Mouse (Mus musculus) small intestine, adult 2 months (tissue): Measurements from ENCODE around the gene Ttc39a. TPM values are rescaled to one million over a fixed set of nuclear protein-coding genes. Genes with fewer than 3 reads are reported as not detected.

Source experiments
- H3K27ac ChIP-seq: fragments of 200-500 bp; 2 replicates; pipeline ENCODE4 v1.5.1; 2012; ENCODE audit warnings: low read depth, low read length, control low read depth, inconsistent platforms; ENCODE audit not compliant: insufficient read depth
- H3K27me3 ChIP-seq: fragments of 200-500 bp; 2 replicates; pipeline ENCODE4 v1.6.1; 2012; ENCODE audit warnings: mild to moderate bottlenecking, moderate library complexity, low read length, inconsistent platforms; ENCODE audit not compliant: control insufficient read depth, insufficient read depth
- H3K36me3 ChIP-seq: fragments of 200-500 bp; 2 replicates; pipeline ENCODE4 v1.6.1; 2012; ENCODE audit warnings: mild to moderate bottlenecking, low read length, control low read depth, inconsistent platforms; ENCODE audit not compliant: control insufficient read depth, insufficient read depth
- H3K4me1 ChIP-seq: fragments of 200-500 bp; 2 replicates; pipeline ENCODE4 v1.6.1; 2012; ENCODE audit warnings: low read length, inconsistent platforms, mixed read lengths; ENCODE audit not compliant: control insufficient read depth, insufficient read depth, insufficient read length
- H3K4me3 ChIP-seq: fragments of 200-500 bp; 2 replicates; pipeline ENCODE4 v1.5.1; 2012; ENCODE audit warnings: low read depth, mild to moderate bottlenecking, control low read depth, inconsistent platforms, low read length, moderate library complexity
- CTCF ChIP-seq: fragments of 200-500 bp; IDR thresholded peaks from 2 replicates; pipeline ENCODE4 v1.5.1; 2012; ENCODE audit warnings: low read depth, mild to moderate bottlenecking, control low read depth, inconsistent platforms, low read length, moderate library complexity, mixed read lengths; ENCODE audit not compliant: insufficient replicate concordance, insufficient read length; ENCODE audit errors: extremely low read depth
- POLR2A ChIP-seq: fragments of 200-500 bp; IDR thresholded peaks from 2 replicates; pipeline ENCODE4 v1.6.1; 2012; ENCODE audit warnings: low read depth, mild to moderate bottlenecking, control low read depth, inconsistent platforms, low read length, moderate library complexity
- WGBS: fragments of 180-500 bp; shearing (Covaris S2); methylation state at CpG from one replicate; pipeline ENCODE4 v1.1.7; 2018; 5-methylcytosine and 5-hydroxymethylcytosine counted together
- polyA plus RNA-seq: library from polyadenylated mRNA; depleted of rRNA; stranded (reverse); fragments of >200 nt; gene quantifications from 2 replicates; pipeline ENCODE4 v1.2.3, GENCODE M21; 2012

Ttc39a gene
- polyA plus RNA-seq, 1 experiment = 17.5 TPM

DNA sequence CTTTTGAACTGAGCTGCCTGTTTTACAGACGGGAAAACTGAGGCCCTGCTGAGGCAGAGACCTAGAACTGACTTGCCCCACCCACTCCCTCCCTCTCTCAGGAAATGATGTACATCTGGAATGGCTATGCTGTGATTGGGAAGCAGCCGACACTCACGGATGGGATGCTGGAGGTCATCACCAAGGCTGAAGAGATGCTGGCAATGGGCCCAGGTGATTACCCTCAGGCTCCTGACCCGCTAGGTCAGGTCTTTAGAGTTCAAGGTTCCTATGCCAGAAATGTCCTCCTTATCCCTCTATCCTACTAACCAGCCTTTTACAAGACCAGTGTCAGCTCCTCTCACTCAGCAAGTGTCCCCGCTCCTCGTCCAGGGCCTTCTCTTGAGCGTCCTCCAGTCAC lies 35.7 kb downstream of the Ttc39a start:
- H3K4me3 ChIP-seq = no peak overlapping the region
- no peak for TF ChIP-seq POLR2A
- TF ChIP-seq CTCF = no peak
- H3K27ac ChIP-seq = no peak overlapping the region
- WGBS = 76% methylated on average over 7 of the region's 7 CpGs
- no peaks in the 10 kb centered on the region for H3K27me3 ChIP-seq
- H3K36me3 ChIP-seq = no peaks in the 10 kb centered on the region
- no peaks in the 10 kb centered on the region for H3K4me1 ChIP-seq

DNA sequence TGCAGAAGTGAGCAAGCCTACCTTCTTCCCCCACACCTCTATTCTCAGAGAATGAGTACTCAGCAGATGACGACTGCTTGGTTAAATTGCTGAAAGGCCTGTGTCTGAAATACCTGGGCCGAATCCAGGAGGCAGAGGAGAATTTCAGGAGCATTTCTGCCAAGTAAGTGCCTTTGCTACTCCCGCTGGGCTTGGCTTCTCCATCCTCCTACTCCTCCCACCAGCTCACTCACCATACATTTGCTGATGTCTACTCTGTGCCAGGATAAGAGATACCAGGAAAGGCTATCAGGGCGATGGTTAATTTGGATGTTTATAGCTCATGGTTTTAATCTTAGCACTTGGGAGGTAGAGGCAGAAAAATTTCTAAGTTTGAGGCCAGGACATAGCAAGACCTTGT lies 36.2 kb downstream of the Ttc39a start:
- no peak for TF ChIP-seq CTCF
- no peak for TF ChIP-seq POLR2A
- Histone ChIP-seq H3K36me3 (no peaks in the 10 kb centered on the region), H3K27ac (no peak overlapping the region), H3K27me3 (no peaks in the 10 kb centered on the region), H3K4me3 (no peak overlapping the region), H3K4me1 (no peaks in the 10 kb centered on the region)
- WGBS = 69% methylated on average over 4 of the region's 4 CpGs

DNA sequence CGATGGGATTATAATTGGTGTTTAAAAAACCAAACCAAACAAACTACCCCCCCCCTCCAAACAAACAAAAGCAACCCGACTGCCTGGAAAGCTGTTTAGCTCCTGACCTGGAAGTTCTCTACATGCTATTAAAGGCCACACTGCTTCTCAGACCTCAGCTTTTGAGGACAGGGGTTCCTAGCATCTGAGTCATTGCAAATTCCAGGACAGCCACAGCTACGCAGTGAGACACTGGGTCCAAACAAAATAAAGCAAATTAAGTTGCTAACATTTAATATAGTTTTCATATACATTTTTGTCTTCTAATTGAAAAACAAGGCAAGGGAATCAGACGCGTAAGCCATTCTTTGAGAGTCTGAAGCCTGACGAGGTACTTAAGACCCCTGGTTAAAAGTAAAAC lies 38.0 kb downstream of the Ttc39a start:
- no peaks in the 10 kb centered on the region for H3K27me3 ChIP-seq
- TF ChIP-seq CTCF (no peak), POLR2A (no peak)
- no peak overlapping the region for H3K4me3 ChIP-seq
- no peaks in the 10 kb centered on the region for H3K36me3 ChIP-seq
- 71% methylated on average over 6 of the region's 6 CpGs for WGBS
- H3K27ac ChIP-seq = no peak overlapping the region
- H3K4me1 ChIP-seq = no peaks in the 10 kb centered on the region

DNA sequence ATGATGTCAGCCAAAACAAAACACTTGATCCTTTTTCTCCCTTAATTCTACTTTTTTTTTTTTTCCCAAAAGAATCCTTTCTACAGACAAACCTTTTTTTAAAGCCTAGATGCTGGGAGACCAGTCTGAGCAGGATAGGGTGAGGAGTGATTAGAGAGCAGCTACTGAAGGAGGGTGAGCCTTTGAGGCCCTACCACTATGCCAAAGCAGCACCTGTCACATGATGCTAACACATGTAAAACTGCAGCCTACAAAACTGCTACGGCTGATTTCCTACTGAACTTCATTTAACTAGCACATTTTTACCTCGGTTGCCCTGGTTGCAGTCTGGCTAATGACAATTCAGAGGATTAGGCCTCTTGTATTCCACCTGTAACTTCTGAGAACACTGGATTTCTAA lies 38.5 kb downstream of the Ttc39a start:
- Histone ChIP-seq H3K27me3 (no peaks in the 10 kb centered on the region), H3K4me1 (no peaks in the 10 kb centered on the region), H3K27ac (no peak overlapping the region), H3K36me3 (no peaks in the 10 kb centered on the region), H3K4me3 (no peak overlapping the region)
- 74% methylated on average over 2 of the region's 2 CpGs for WGBS
- no peak for TF ChIP-seq POLR2A
- no peak for TF ChIP-seq CTCF

DNA sequence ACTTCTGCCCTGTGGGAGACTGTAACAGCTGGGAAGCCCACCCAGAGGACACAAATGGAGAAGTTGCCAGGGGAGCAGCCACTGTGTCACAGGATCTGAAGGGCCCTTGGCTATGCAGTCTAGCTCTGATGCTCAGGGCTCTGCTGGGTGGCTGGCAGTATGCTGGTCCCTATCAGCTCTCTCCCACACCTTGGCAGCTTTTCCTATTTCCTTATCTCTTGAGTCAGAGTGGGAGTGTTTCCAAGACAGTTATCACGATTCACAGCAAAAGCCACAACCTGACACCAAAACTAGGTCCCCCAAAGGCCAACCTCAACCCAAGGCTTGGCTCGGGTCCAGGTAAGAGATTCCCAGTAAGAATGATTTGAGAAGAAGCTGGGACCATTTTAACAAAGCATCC lies 39.0 kb downstream of the Ttc39a start:
- whole genome bisulfite sequencing = 25% methylated on average over 2 of the region's 2 CpGs
- TF ChIP-seq POLR2A (no peak), CTCF (no peak)
- Histone ChIP-seq H3K4me1 (no peaks in the 10 kb centered on the region), H3K4me3 (no peak overlapping the region), H3K36me3 (no peaks in the 10 kb centered on the region), H3K27me3 (no peaks in the 10 kb centered on the region), H3K27ac (no peak overlapping the region)

DNA sequence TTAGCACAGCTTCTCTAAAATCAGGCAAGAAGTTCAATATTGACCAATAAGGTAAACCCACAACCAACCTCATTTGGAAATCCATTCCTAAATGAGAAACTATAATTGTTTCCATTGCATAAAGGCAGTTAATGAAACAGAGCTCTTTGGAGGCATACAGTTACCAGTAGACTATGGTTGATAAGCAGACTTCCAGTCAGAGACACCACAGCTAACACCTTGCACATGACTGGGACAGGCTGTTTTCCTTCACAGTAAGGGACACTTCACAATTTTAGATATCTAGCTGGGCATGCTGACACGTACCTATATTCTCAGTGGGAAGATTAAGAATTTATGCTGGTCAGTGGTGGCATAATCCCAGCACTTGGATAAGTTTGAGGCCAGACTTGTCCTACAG lies 39.5 kb downstream of the Ttc39a start:
- Histone ChIP-seq H3K27ac (no peak overlapping the region), H3K4me1 (no peaks in the 10 kb centered on the region), H3K36me3 (no peaks in the 10 kb centered on the region), H3K4me3 (no peak overlapping the region), H3K27me3 (no peaks in the 10 kb centered on the region)
- TF ChIP-seq POLR2A = no peak
- TF ChIP-seq CTCF = no peak
- WGBS = 88% methylated on average over 1 of the region's 1 CpGs

DNA sequence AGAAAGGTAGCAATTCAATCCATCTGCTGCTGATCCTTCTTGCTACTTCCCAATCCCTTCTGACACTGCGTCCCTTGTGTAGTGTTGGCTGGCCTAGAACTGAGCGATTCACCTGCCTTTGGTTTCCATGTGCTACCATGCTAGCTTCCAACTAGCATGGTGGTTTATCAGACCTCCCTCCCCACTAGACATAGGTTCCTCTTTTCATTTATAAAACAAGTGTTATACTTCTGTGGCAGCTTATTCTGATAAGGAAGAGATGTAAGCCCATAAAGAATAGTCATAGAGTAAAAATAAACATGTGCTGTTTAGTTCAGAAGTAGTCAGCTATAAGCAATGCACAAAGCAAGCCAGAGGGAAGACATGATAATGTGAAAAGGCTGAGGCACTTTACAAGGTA lies 42.1 kb downstream of the Ttc39a start:
- no peaks in the 10 kb centered on the region for H3K4me1 ChIP-seq
- H3K27ac ChIP-seq = no peak overlapping the region
- TF ChIP-seq POLR2A (no peak), CTCF (no peak)
- no peak overlapping the region for H3K4me3 ChIP-seq
- WGBS = 96% methylated on average over 2 of the region's 2 CpGs
- H3K36me3 ChIP-seq = peaks cover 3% of the 10 kb centered on the region; the same call in 1 of the 2 replicates
- H3K27me3 ChIP-seq = no peaks in the 10 kb centered on the region

DNA sequence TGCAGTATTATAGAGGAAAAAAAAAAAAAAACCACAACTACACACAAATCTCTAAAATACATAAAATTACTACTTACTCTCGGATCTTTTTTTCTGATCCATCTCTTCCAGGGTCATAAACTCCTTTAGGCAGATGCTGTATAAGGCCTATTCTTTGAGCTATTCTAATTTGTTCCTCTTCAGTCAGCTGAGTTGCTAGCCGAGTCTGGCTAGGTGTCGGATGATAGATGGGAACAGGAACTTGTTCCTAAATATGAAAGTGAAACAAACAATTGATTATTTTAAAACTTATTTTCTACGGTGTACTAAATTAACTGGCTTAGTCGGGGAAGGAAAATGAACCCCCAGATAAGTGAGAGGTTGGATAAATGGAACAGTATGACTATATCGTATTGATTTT lies 50.4 kb downstream of the Ttc39a start:
- H3K36me3 ChIP-seq = peaks cover 11% of the 10 kb centered on the region
- H3K27ac ChIP-seq = no peak overlapping the region
- no peaks in the 10 kb centered on the region for H3K27me3 ChIP-seq
- H3K4me3 ChIP-seq = no peak overlapping the region
- H3K4me1 ChIP-seq = no peaks in the 10 kb centered on the region; the same call in 1 of the 2 replicates
- TF ChIP-seq CTCF (no peak), POLR2A (no peak)
- WGBS = 55% methylated on average over 6 of the region's 6 CpGs
